Mouse (Mus musculus): ENCODE results near the gene Emid1.
"Not testable (repeated sequence)": the region's sequence is repeated elsewhere in the genome, so short reads cannot be mapped to it uniquely, and the experiment has no call there.

Emid1 gene

GRCm38 (mm10) chr11:5103986-5104509 is 48.0 kb downstream of the Emid1 start:
- Histone ChIP-seq H3K36me3 (ENCODE audit: control insufficient read depth, insufficient read depth, low read length, poor library complexity, severe bottlenecking) (no peaks in the 10 kb centered on the region; the same call in 1 of the 2 replicates), H3K27me3 (ENCODE audit: control insufficient read depth, insufficient read depth, low read length, poor library complexity, severe bottlenecking) (no peaks in the 10 kb centered on the region)
- no peak for DNase-seq (ENCODE audit: low read depth, low spot score)

GRCm38 (mm10) chr11:5102384-5102783 is 49.7 kb downstream of the Emid1 start:
- Histone ChIP-seq H3K36me3 (ENCODE audit: control insufficient read depth, insufficient read depth, low read length, poor library complexity, severe bottlenecking) (no peaks in the 10 kb centered on the region; the same call in 1 of the 2 replicates), H3K27me3 (ENCODE audit: control insufficient read depth, insufficient read depth, low read length, poor library complexity, severe bottlenecking) (no peaks in the 10 kb centered on the region)
- no peak for DNase-seq (ENCODE audit: low read depth, low spot score)

- no peaks in the 10 kb centered on the region for H3K27me3 ChIP-seq (ENCODE audit: control insufficient read depth, insufficient read depth, low read length, poor library complexity, severe bottlenecking)
- no peaks in the 10 kb centered on the region; the same call in 1 of the 2 replicates for H3K36me3 ChIP-seq (ENCODE audit: control insufficient read depth, insufficient read depth, low read length, poor library complexity, severe bottlenecking)
- DNase-seq (ENCODE audit: low read depth, low spot score) = no peak
Observed at GRCm38 (mm10) chr11:5101641-5102040, 50.4 kb downstream of the Emid1 start.

GRCm38 (mm10) chr11:5100801-5101200 is 51.3 kb downstream of the Emid1 start:
- Histone ChIP-seq H3K27me3 (ENCODE audit: control insufficient read depth, insufficient read depth, low read length, poor library complexity, severe bottlenecking) (no peaks in the 10 kb centered on the region), H3K36me3 (ENCODE audit: control insufficient read depth, insufficient read depth, low read length, poor library complexity, severe bottlenecking) (no peaks in the 10 kb centered on the region)
- no peak for DNase-seq (ENCODE audit: low read depth, low spot score)

GRCm38 (mm10) chr11:5100283-5100682 is 51.8 kb downstream of the Emid1 start:
- H3K27me3 ChIP-seq (ENCODE audit: control insufficient read depth, insufficient read depth, low read length, poor library complexity, severe bottlenecking) = no peaks in the 10 kb centered on the region
- no peaks in the 10 kb centered on the region for H3K36me3 ChIP-seq (ENCODE audit: control insufficient read depth, insufficient read depth, low read length, poor library complexity, severe bottlenecking)
- peak; percentile 29 for DNase-seq (ENCODE audit: low read depth, low spot score)

- DNase-seq (ENCODE audit: low read depth, low spot score) = peak; percentile 77
- no peaks in the 10 kb centered on the region for H3K36me3 ChIP-seq (ENCODE audit: control insufficient read depth, insufficient read depth, low read length, poor library complexity, severe bottlenecking)
- no peaks in the 10 kb centered on the region for H3K27me3 ChIP-seq (ENCODE audit: control insufficient read depth, insufficient read depth, low read length, poor library complexity, severe bottlenecking)
Observed at GRCm38 (mm10) chr11:5099576-5100183, 52.4 kb downstream of the Emid1 start.

GRCm38 (mm10) chr11:5098736-5099542 is 53.1 kb downstream of the Emid1 start, which contains the start of the genes Rhbdd3 and Ewsr1:
Rhbdd3 (plus strand) TSS chr11:5098926.
Ewsr1 (minus strand) TSS chr11:5099266.
- Histone ChIP-seq H3K27me3 (ENCODE audit: control insufficient read depth, insufficient read depth, low read length, poor library complexity, severe bottlenecking) (no peaks in the 10 kb centered on the region), H3K36me3 (ENCODE audit: control insufficient read depth, insufficient read depth, low read length, poor library complexity, severe bottlenecking) (no peaks in the 10 kb centered on the region)
- DNase-seq (ENCODE audit: low read depth, low spot score) = peak; percentile 97

GRCm38 (mm10) chr11:5098035-5098735 is 53.9 kb downstream of the Emid1 start:
- no peaks in the 10 kb centered on the region for H3K27me3 ChIP-seq (ENCODE audit: control insufficient read depth, insufficient read depth, low read length, poor library complexity, severe bottlenecking)
- H3K36me3 ChIP-seq (ENCODE audit: control insufficient read depth, insufficient read depth, low read length, poor library complexity, severe bottlenecking) = no peaks in the 10 kb centered on the region
- peak; percentile 41 for DNase-seq (ENCODE audit: low read depth, low spot score)

GRCm38 (mm10) chr11:5096480-5097020 is 55.5 kb downstream of the Emid1 start:
- DNase-seq (ENCODE audit: low read depth, low spot score) = no peak
- no peaks in the 10 kb centered on the region for H3K27me3 ChIP-seq (ENCODE audit: control insufficient read depth, insufficient read depth, low read length, poor library complexity, severe bottlenecking)
- H3K36me3 ChIP-seq (ENCODE audit: control insufficient read depth, insufficient read depth, low read length, poor library complexity, severe bottlenecking) = peaks cover 8% of the 10 kb centered on the region

GRCm38 (mm10) chr11:5095877-5096276 is 56.2 kb downstream of the Emid1 start:
- Histone ChIP-seq H3K36me3 (ENCODE audit: control insufficient read depth, insufficient read depth, low read length, poor library complexity, severe bottlenecking) (peaks cover 8% of the 10 kb centered on the region), H3K27me3 (ENCODE audit: control insufficient read depth, insufficient read depth, low read length, poor library complexity, severe bottlenecking) (no peaks in the 10 kb centered on the region)
- DNase-seq (ENCODE audit: low read depth, low spot score) = no peak

GRCm38 (mm10) chr11:5091706-5092105 is 60.4 kb downstream of the Emid1 start:
- Histone ChIP-seq H3K36me3 (ENCODE audit: control insufficient read depth, insufficient read depth, low read length, poor library complexity, severe bottlenecking) (peaks cover 24% of the 10 kb centered on the region), H3K27me3 (ENCODE audit: control insufficient read depth, insufficient read depth, low read length, poor library complexity, severe bottlenecking) (no peaks in the 10 kb centered on the region)
- peak; percentile 47 for DNase-seq (ENCODE audit: low read depth, low spot score)

- Histone ChIP-seq H3K27me3 (ENCODE audit: control insufficient read depth, insufficient read depth, low read length, poor library complexity, severe bottlenecking) (no peaks in the 10 kb centered on the region), H3K36me3 (ENCODE audit: control insufficient read depth, insufficient read depth, low read length, poor library complexity, severe bottlenecking) (peaks cover 33% of the 10 kb centered on the region)
- no peak for DNase-seq (ENCODE audit: low read depth, low spot score)
Observed at GRCm38 (mm10) chr11:5089147-5089546, 62.9 kb downstream of the Emid1 start.

- H3K36me3 ChIP-seq (ENCODE audit: control insufficient read depth, insufficient read depth, low read length, poor library complexity, severe bottlenecking) = peaks cover 29% of the 10 kb centered on the region
- DNase-seq (ENCODE audit: low read depth, low spot score); H3K27me3 ChIP-seq (ENCODE audit: control insufficient read depth, insufficient read depth, low read length, poor library complexity, severe bottlenecking): not testable (repeated sequence)
Observed at GRCm38 (mm10) chr11:5076843-5077242, 75.2 kb downstream of the Emid1 start.

GRCm38 (mm10) chr11:5075760-5076159 is 76.3 kb downstream of the Emid1 start:
- peaks cover 31% of the 10 kb centered on the region for H3K36me3 ChIP-seq (ENCODE audit: control insufficient read depth, insufficient read depth, low read length, poor library complexity, severe bottlenecking)
- no peaks in the 10 kb centered on the region; the same call in 1 of the 2 replicates for H3K27me3 ChIP-seq (ENCODE audit: control insufficient read depth, insufficient read depth, low read length, poor library complexity, severe bottlenecking)
- DNase-seq (ENCODE audit: low read depth, low spot score) = no peak
